Mouse (Mus musculus) gastrocnemius, postnatal 36 days (tissue): ENCODE measurements around the gene Afap1l2. TPM values are rescaled to one million over a fixed set of nuclear protein-coding genes. Genes with fewer than 3 reads are reported as not detected.

Experiments
- DNase-seq, 2 experiments: peaks; one replicate each; pipeline ENCODE4 v3.0.0; 2022
- intact Hi-C: fragments of 180-260 bp; cut with DNase I; formaldehyde crosslinking; loops from one replicate; pipeline ENCODE4 v1.15.1; 2025
- total RNA-seq, 2 experiments: library from RNA; stranded (reverse); gene quantifications; 2 replicates each; pipeline ENCODE4 v1.2.3; 2021

Gene Afap1l2
- total RNA-seq, 2 experiments from 2014 or later = 1.6 to 2.2 TPM

DNA sequence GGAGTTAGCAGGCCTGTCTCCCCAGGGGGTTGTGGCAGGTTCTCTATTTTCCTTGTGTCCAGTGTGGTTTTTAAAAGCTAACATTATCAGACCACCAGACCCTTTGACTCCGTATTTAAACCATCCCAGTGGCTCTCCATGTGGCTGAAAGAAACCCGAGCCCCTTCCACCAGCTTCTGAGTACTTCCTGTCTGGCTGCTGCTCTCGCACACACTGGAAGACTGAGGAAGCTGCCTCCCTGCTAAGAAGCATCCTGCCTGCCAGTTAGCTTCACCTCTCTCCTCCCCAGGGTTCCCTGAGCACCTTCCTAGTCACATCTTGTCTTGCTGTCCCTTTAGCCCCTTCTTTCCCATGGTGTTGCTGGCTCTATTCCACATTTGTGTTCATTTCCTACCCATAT, 100.2 kb downstream of the Afap1l2 start:
- intact Hi-C loops = loop anchor here (5.0 kb wide), 2 partner anchors 101 to 486 kb away; no protein-coding TSS in a partner anchor
- no peak for DNase-seq

DNA sequence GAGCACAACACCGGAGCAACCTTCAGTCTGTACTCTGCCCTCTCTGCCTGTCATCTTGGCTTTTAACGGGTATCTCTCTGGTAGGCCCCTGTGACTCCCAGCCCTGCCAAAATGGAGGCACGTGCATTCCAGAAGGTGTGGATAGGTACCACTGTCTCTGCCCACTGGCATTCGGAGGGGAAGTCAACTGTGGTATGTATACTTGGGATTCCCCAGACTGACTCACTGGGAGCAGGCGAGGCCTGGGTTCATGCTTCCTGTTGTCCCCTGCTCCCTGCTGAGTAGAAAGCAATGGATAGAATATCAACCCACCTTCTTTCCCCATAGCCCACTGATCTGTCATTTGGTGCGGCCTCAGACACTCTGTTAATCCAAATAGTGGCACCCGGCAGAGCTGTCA, 102.6 kb downstream of the Afap1l2 start:
- DNase-seq = no peak
- intact Hi-C loops = loop anchor here (5.0 kb wide), 2 partner anchors 98 to 483 kb away; no protein-coding TSS in a partner anchor

DNA sequence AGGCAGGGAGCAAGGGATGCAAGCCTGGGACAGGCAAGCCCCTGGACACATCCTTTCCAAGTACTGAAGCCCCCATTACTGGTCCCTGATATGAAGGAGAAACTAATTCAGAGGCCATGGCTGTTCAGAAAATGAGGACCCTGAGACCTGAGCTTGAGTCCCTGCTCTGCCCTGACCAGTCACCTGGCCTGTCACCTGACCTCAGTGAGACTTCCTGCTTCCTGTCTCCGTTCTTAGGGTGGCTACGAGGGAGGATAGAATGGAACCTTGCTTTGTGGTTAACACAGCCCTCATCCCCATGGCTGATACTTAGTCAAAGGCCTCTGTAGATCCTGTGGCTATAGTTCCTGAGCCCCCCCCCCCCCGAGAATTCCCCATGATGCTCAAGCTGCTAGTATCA, 103.9 kb downstream of the Afap1l2 start:
- intact Hi-C loops = no loop called here
- no peak for DNase-seq

DNA sequence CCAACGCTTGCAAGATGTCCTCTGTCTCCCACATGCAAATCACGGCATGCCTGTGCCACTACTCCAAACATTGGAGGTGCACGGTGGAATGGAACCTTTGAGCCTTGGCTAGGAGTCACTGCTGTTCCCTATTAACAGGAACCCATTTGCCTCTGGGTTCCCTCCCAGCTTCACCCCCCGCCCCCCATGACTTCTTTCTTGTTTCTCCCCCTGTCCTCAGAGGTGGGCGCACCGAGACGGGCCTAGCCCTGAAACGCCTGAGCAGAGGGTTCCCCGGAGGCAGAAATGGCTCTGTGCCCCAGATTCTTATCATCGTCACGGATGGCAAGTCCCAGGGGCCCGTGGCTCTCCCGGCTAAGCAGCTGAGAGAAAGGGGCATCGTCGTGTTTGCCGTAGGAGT, 110.4 kb downstream of the Afap1l2 start:
- intact Hi-C loops = no loop called here
- no peak for DNase-seq

DNA sequence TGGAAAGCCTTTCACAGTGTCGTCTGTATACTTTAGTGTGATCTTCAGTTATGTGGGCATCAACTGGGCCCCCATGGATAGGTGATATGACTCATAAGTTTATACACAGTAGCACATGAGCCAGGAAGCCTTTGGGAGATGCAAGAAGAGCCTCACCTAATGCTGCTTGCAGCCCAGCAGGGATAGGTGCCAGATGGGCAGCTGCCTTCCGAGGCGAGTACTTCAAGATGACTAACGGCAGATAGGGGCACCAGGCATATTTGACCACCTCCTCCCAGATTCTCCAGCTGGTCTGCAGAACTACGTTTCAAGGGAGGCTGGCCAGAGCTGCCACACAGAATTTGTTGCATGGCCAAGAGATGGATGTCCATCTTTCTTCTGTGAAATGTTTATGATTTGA, 114.7 kb downstream of the Afap1l2 start:
- intact Hi-C loops = no loop called here
- no peak for DNase-seq

DNA sequence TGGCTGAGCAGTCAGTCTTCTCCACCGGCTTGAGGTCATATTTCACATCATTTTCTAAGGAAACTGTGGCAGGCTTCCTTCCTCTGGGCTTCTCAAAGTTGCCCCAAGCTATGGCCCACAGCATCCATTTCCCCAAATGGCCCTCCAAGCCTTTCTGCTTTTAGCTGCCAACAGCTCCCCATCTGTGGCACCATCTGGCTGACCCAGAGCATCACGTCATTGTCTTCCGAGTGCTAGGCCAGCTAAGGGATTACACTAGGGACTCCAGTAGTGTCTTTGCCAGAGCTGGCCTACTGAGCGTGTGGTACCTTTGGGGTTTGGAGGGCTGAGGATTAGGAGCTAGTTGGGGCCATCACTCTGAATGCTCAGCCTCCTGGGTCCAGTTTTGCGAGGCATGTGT, 115.4 kb downstream of the Afap1l2 start:
- no peak for DNase-seq
- intact Hi-C loops = no loop called here

DNA sequence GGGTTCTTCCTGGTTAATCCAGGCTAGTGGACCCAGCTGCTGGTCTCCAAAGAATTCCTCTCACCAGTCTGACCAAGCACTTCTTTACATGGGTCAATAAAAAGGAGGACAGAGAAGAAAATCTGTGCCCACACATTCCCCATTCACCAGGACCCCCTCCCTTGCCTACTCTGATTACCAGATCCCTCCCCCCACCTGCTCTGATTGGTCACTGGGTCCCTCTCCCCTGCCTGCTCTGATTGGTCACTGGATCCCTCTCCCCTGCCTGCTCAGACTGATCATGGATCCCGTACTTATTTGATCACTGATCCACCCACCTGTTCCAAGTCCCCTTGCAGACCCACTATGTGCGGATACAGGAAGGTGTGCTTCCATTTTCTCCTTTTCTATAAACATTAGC, 116.6 kb downstream of the Afap1l2 start:
- intact Hi-C loops = no loop called here
- no peak for DNase-seq

DNA sequence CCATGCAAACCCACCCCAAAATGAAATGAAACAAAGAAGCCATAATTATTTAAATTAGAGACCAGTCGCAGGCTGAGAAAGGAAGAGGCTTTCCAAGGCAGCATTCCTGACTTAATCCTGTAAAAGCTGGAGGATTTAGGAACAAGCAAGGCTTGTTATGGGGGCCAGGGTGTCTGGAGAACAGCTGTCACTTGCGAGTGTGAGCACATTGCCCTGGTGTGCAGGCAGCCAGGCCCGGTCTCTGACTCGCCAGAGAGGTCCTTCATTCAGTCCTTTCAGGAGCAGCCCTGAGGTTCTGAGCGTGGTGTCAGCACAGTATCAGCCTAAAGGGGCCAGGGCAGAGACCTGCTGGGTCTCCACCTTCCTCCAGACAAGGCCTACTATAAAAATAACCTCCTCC, 119.4 kb downstream of the Afap1l2 start:
- intact Hi-C loops = no loop called here
- DNase-seq = no peak

DNA sequence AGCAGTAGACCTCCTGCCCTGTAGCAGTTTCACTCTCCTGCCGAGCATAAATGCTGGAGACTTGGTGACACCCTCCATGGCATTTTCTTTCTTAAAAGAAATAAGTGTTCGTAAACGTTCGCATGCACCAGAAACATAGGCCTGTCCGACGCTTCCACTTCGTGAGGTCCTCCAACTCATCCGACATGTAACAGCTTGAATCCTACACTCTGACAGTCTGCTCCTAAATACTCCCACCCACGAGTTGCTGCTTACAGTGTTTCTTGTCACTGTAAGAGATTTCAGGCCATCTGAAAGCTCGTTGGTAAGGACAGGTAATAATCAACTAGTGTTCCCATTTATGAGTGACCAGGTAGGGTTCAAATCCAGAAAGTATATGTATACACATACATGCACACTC, 120.1 kb downstream of the Afap1l2 start:
- no peak for DNase-seq
- intact Hi-C loops = no loop called here

DNA sequence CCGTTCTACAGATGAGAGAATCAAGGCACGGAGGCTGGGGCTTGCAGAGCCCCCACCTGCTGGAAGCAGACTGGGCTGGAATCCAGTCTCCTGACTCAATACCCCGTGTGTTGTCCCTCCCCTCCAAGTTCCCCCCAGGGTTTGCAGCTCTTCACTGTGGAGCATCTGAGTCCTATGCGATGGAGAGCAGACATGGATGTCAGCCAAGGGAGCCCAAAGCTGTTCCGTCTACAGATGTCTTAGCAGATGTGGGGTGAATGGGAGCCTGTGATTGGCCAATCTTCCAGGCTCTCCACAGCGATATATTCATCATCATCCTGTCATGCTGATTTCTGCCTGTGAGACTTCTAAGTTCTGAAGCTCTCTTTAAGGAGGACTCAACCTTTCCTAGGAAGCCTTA, 130.7 kb downstream of the Afap1l2 start:
- no peak for DNase-seq
- intact Hi-C loops = no loop called here

DNA sequence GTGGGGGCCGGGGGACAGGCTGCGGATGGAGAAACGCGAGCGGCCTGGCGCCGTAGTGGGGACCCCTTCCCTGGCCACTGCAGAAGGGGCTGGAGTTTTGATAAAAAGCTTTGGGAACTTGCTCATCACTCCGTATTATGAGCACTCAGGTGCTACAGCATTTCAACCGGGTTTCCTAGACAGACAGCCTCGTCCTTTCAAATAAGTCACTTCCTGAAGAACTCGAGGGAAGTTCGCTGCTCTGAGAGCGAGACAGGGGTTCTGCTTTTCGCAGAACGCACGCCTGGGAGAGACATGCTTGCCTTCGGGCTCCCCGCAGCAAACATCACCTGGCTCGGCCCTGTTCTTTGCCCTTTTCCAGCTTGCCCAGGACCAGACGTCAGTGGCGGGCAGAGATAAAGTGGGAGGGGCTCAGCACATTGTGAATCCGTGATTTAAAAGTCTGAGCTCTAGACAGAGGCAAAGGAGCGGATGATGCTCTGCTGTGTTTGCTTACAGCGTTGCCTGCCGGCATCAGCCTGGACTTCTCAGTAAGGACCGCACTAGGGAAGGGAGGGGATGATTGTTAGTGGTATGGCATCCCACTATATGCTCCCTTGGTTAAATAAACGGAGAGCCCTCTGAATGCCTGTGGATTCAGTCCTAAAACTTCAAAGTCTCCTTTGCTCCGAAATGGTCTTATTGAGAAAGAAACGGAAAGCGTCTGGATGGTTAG, 133.3 kb downstream of the Afap1l2 start:
- intact Hi-C loops = no loop called here
- DNase-seq = no peak

DNA sequence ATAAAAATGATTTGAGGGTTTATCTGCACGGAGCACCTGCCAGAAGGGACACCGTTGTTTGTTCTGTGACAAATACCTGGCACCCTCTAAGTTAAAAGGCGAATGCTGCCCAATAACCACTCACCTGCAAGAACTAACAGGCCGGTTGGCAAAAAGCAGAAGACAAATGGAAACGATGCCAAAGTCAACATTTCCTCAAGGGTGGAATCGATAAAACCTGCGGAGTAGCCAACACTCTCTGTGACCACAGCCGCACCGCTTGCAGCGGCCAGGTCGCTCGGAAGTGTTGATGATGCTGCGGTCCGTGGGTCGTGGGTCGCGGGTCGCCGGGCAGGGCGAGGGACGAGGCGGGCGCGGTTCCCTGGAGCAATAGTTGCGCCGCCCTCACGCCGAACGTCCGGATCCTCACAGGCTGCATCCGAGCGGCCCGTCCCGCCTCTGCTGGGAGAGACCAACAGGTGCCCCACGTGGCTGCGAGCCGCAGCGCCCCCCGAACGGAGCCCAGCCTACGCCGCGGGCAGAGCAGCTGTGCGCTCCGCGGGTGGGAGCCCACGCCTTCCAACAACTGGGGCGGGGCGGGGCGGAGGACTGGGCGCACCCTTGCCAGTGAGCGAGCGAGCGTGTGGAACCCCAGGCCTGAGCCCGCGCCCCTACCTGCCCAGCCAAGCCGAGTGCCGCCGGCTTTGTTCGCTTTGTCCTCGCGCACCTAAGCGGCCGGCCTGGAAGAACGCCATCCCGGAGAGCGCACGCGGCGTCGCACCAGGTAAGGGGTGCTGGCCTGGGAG, 134.0 kb downstream of the Afap1l2 start, which contains the start of gene Vwa2:
TSS of gene Vwa2 (plus strand) at position 434 of the 785 bp plus-strand sequence.
- intact Hi-C loops = no loop called here
- DNase-seq = no peak

DNA sequence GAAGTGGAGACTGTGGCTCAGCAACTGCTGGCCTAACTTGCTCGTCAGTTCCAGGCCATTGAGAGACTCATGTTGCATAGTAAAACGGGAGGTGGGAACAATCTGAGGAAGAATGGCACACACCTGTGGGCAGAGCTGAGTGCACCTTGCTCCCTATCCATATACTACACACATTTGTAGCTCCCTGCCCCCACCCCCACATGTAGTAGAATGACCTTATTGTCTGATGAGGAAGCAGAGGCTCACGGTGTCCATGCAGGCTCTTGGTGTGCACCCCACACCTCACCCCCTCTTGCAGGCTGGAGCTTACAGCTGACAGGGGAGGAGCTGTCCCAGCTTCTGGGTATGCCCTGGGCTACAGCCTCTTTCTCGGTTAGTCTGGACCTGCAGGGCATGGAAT, 140.3 kb downstream of the Afap1l2 start:
- intact Hi-C loops = no loop called here
- DNase-seq = no peak

Other genes starting within 250 kb of the Afap1l2 start
- gene Ccdc186, start 186.0 kb downstream of the Afap1l2 start, total RNA-seq = 10 to 100 TPM; 19.1 to 19.3 TPM
- gene Tdrd1, start 182.0 kb downstream of the Afap1l2 start, total RNA-seq = not detected
- gene Vwa2, start 134.0 kb downstream of the Afap1l2 start, total RNA-seq = not detected